In the genomic region with DNA sequence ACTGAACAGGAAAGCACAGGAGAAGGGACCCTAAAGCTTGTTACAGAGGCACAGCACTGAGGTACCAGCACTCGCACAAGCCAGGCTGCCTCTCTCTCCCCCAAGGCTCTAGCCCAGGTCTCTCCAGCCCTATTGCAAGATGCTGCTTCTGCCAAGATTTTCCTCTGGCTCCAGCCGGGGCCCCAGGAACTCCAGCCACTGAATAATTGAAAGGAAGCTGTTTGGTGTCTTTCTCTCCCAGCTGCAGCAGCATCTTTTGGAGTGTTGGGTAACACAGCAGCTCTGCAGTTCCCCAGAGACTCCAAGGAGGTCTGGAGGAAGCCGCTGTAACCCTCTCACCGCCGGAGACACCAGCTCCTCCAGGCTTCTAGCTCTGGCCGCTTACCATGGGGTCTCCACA, we compare ENCODE assay signal across 17 mouse cellular contexts. TPM values are rescaled to one million over a fixed set of nuclear protein-coding genes. Genes with fewer than 3 reads are reported as not detected.
A peak's percentile ranks its signal among the peaks of the same experiment; 100 is the strongest.
DNase-seq lines count a peak whose midpoint lies in the region; ATAC-seq and TF ChIP-seq lines count a peak whose summit lies in the region.
"Had no signal": no experiment of that assay in that cellular context is flagged by ENCODE, and none has a peak within 500 bp of the region (broad histone marks: within the 10 kb centered on the region; RNA-seq: fewer than 3 reads in every experiment).

No protein-coding gene starts in this region.

- H3K9me3 ChIP-seq in hindbrain, embryonic 10.5 days, result no peaks in the 10 kb centered on the region
- no peaks in the 10 kb centered on the region for H3K9me3 ChIP-seq in midbrain, embryonic 12.5 days
- H3K9me3 ChIP-seq: heart, embryonic 10.5 days; lung, embryonic 15.5 days had no signal

- H3K4me2 ChIP-seq in midbrain, embryonic 12.5 days (replicated peaks), result no peak overlapping the region
- H3K4me2 ChIP-seq: lung, embryonic 15.5 days had no signal

- peaks cover 35% of the 10 kb centered on the region for H3K4me1 ChIP-seq in hindbrain, embryonic 10.5 days (replicated peaks)
- peaks cover 21% of the 10 kb centered on the region for H3K4me1 ChIP-seq in midbrain, embryonic 12.5 days
- H3K4me1 ChIP-seq: heart, embryonic 10.5 days had no signal

- H3K27me3 ChIP-seq in hindbrain, embryonic 10.5 days (ENCODE audit: insufficient read depth, poor library complexity, severe bottlenecking), result no peaks in the 10 kb centered on the region
- no peaks in the 10 kb centered on the region for H3K27me3 ChIP-seq in midbrain, embryonic 12.5 days
- H3K27me3 ChIP-seq: lung, embryonic 15.5 days had no signal

- no peaks in the 10 kb centered on the region for H3K36me3 ChIP-seq in hindbrain, embryonic 10.5 days
- H3K36me3 ChIP-seq in midbrain, embryonic 12.5 days, result 0 out of 2 replicates have a peak, but pooled peaks cover 4% of the 10 kb centered on the region
- H3K36me3 ChIP-seq: heart, embryonic 10.5 days; lung, embryonic 15.5 days had no signal

- 40% methylated on average over 6 of the region's 6 CpGs for WGBS in hindbrain, embryonic 10.5 days
- 42% methylated on average over 6 of the region's 6 CpGs for WGBS in midbrain, embryonic 12.5 days

- 0 out of 2 replicates have a peak overlapping the region, but pooled peaks have one; percentile 21 for H3K9ac ChIP-seq in midbrain, embryonic 12.5 days (replicated peaks)
- H3K9ac ChIP-seq: lung, embryonic 15.5 days had no signal

- DNase-seq in left cerebral cortex, adult 2 months (ENCODE audit: extremely low spot score in 1 of 2, low spot score in 2 of 2), result no peak
- no peak for DNase-seq in left cerebral cortex, adult 8-10 months (ENCODE audit: low spot score in 2 of 2)
- no peak for DNase-seq in hindbrain, embryonic 10.5 days (ENCODE audit: low spot score)
- DNase-seq in retina, embryonic 14.5 days (ENCODE audit: low spot score), result peak; percentile 39
- DNase-seq in spleen, postnatal 36 days (ENCODE audit: low spot score in 2 of 2), result no peak
- no peak for DNase-seq in kidney, adult 18-20 months
- DNase-seq: adrenal gland, adult 2 months; cerebellum, postnatal 36 days had no signal

- intact Hi-C loops in left cerebral cortex, adult 2 months (cut with DNase I), result no loop called here

- TF ChIP-seq CTCF in left cerebral cortex, adult 2 months (IDR thresholded peaks at IDR 0.05), result no peak

- peak overlapping the region; percentile 55; the same call in 1 of the 2 replicates for H3K27ac ChIP-seq in left cerebral cortex, adult 2 months
- peak overlapping the region; percentile 73 for H3K27ac ChIP-seq in hindbrain, embryonic 10.5 days
- H3K27ac ChIP-seq in midbrain, embryonic 12.5 days (replicated peaks), result peak overlapping the region; percentile 81
- H3K27ac ChIP-seq: heart, embryonic 10.5 days; kidney, postnatal 0 days; lung, embryonic 15.5 days; stomach, postnatal 0 days had no signal

- ATAC-seq in midbrain, embryonic 12.5 days (ENCODE audit: low FRiP score, low read depth), result no peak
- ATAC-seq: Patski had no signal

- no peak overlapping the region for H3K4me3 ChIP-seq in left cerebral cortex, adult 2 months
- H3K4me3 ChIP-seq in hindbrain, embryonic 10.5 days, result no peak overlapping the region
- H3K4me3 ChIP-seq in midbrain, embryonic 12.5 days, result no peak overlapping the region
- H3K4me3 ChIP-seq: heart, embryonic 10.5 days; lung, embryonic 15.5 days had no signal

RNA-seq across cellular contexts. Expression of a gene that starts 19.5 kb away (rescaled TPM):
- 100 to 1,000 TPM in 1 of 2 experiments, 10 to 100 TPM in 1; 97.9 to 109 TPM for total RNA-seq in left cerebral cortex, adult 2 months (2021)
- total RNA-seq in left cerebral cortex, adult 8-10 months (2022), result 10 to 100 TPM; 61.8 to 78.3 (median 68.6) TPM
- 18.8 and 38.5 TPM in 2 replicates for polyA plus RNA-seq in hindbrain, embryonic 10.5 days (2016; fragmentation: Nextera tagmentation; extraction: Ambion mirVana)
- 72.1 and 73.3 TPM in 2 replicates for polyA plus RNA-seq in midbrain, embryonic 12.5 days (2016; fragmentation: Nextera tagmentation; extraction: Ambion mirVana)
- total RNA-seq: hematopoietic stem cell, adult 5-6 weeks; megakaryocyte, adult 5-6 weeks had no signal

RNA-seq across cellular contexts. Expression of a gene that starts 47.9 kb away (rescaled TPM):
- 100 to 1,000 TPM; 379 to 386 TPM for total RNA-seq in left cerebral cortex, adult 2 months (2021)
- total RNA-seq in left cerebral cortex, adult 8-10 months (2022), result 100 to 1,000 TPM; 407 to 445 (median 424) TPM
- polyA plus RNA-seq in hindbrain, embryonic 10.5 days (2016; fragmentation: Nextera tagmentation; extraction: Ambion mirVana), result 609 and 683 TPM in 2 replicates
- 526 and 540 TPM in 2 replicates for polyA plus RNA-seq in midbrain, embryonic 12.5 days (2016; fragmentation: Nextera tagmentation; extraction: Ambion mirVana)

RNA-seq across cellular contexts. Expression of a gene that starts 48.0 kb away (rescaled TPM):
- total RNA-seq in left cerebral cortex, adult 2 months (2021), result not detected
- under 1 TPM in 2 of 4 experiments, not detected in 2; 0.30 to 0.37 TPM for total RNA-seq in left cerebral cortex, adult 8-10 months (2022)
- 0.24 and 0.43 TPM in 2 replicates for polyA plus RNA-seq in hindbrain, embryonic 10.5 days (2016; fragmentation: Nextera tagmentation; extraction: Ambion mirVana)
- 0.18 and 0.64 TPM in 2 replicates for polyA plus RNA-seq in midbrain, embryonic 12.5 days (2016; fragmentation: Nextera tagmentation; extraction: Ambion mirVana)
- total RNA-seq: hematopoietic stem cell, adult 5-6 weeks; left cerebral cortex, adult 18-20 months had no signal
